Mouse (Mus musculus) thymus, postnatal 36 days (tissue): ENCODE results near the gene Il17a.
"Not testable (repeated sequence)": the region's sequence is repeated elsewhere in the genome, so short reads cannot be mapped to it uniquely, and the experiment has no call there.

Experiments
- DNase-seq, 2 experiments: peaks; one replicate each; pipeline ENCODE4 v3.0.0; 2022; ENCODE audit warnings: mixed read lengths in 2 of 2

The Il17a gene

DNA sequence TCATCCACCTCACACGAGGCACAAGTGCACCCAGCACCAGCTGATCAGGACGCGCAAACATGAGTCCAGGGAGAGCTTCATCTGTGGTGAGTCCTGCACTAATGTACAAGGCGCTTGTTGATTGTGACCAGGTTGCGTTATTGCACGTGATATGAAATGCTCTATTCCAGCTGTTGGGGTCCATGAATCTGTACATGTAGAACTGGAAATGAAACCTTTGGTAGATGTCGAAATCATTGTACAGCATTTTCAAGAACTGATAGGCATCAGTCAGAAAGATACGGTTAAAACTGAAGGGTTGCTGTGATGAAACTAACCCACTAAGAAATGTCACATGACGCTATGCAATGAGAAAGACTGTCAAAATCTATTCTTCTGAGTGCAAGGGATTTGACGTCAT, at the start of gene Il17a:
Gene Il17a, plus strand, starts transcription at position 3 of the 400 bp plus-strand sequence.
- no peak for DNase-seq

DNA sequence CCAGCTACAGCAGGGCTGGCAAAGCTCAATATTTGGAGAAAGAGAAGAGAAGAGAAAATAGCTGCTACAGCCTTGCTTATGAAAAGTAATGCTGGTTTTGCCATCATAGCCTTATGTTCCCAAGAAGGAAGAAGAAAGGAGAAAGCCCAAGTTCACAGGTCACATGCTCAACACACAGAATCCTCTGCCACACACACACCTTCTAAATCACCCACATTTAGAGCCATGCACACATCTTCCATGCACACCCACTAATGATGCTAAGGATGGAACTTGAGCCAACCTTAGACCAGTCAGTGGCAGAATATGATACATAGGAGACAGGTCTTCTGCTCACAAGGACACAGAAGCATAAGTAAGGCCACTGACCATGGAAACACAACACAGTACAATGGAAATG, 47.9 kb upstream of the Il17a start:
- no peak for DNase-seq

DNA sequence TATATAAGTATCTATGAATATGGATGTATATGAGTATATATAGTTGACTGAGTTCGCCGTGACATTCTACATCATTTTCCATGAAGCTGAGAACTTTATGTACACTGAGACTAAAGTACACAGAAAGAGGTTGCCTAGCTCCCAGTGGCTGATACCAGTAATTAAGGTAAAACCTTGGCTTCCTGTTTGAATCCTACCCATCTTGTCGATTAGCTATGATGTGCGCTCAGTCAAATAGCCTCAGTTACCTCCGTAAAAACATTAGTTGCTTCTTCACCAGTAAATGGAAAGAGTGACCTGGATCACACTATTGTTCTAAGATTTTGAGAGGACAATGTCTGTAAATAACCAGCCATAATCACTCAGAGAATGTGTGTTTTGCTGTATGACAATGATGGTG, 47.3 kb upstream of the Il17a start:
- no peak for DNase-seq

DNA sequence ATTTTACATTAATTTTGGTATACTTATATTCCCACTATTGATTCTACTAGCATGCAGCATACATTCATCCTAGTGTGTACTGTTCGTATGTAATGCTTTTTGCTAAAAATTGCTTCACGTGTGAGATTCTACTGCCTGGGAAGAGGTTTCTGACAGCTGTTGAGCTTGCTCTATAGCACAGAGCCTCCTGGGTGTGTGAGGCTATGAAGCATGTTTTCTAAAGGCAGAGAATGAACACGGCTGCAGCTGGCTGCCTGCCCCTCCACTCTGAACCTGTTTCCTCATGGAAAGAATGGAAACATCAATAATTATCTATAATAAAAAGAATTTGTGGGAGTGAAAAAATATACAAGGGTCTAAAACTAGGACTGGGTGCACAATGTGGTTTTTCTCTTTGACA, 46.9 kb upstream of the Il17a start:
- no peak for DNase-seq

DNA sequence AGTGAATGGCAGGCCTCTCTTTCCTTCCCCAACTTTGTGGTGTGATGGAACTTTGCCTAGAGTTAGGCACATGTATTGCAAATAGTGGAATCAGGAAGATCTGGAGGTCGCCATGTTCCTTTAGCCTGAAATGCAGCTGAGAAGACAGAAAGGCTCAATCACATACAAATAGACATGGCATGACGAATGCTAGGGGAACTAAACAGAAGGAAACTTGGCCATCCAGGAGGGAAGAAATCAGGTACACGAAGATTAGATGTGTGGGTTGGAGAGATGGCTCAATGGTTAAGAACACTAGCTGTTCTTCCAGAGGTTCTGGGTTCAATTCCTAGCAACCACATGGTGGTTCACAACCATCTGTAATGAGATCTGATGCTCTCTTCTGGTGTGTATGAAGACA, 46.3 kb upstream of the Il17a start:
- no peak for DNase-seq

DNA sequence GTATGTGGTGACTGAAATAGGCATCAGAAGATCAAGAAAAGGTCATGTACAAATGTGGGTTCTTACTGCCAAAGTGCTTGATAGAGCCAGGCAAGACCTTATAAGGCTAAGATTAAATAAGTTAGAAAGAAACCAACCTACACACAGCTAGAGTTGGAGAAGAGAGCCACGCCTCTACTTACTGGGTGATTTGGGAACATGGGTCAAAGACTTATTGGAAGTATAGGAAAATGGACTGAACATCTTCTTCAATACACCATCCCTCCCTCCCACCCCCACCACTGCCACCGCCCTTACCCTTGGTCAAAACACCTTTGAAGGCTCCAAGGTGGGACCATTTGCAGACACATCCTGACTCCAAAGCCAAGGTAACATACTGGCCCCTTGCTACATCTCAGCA, 45.3 kb upstream of the Il17a start:
- no peak for DNase-seq

DNA sequence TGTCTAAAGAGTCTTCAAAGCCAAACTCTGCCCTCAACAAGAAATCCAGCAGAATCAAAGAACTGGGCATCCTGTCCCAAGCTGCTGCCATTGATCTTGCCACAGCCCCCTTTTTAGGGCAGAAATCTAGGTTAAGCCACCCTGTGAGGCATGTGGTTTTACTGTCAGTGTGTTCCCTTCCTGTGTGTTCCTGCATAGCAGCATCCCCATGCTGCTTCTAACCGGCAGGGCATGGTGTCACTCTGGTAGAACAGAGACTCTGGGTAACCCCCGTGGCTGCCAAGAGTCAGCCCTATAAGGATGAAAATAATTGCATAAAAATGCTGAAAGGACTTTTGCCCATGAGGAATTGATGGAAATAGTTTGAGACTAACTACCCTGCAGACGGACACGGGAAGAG, 44.8 kb upstream of the Il17a start:
- no peak for DNase-seq

DNA sequence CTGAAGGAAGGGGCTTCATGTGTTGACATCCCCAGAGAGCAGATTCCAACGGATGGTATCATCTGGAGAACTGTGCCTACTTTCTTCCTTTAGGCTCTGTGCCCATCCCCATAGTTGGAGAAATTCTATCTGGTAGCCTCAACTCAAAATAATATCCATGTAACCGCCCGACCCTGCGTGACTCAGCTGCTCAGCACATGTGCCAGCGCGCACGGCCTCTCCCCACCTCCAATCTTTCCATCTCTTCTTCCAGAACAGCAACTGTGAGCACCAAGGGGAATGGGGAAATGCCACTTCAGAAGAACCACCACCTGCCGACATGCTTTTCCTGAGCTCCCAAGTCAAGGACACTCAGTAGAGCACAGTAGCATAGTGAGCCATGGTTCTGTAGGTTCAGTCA, 39.4 kb upstream of the Il17a start:
- DNase-seq: no peak

DNA sequence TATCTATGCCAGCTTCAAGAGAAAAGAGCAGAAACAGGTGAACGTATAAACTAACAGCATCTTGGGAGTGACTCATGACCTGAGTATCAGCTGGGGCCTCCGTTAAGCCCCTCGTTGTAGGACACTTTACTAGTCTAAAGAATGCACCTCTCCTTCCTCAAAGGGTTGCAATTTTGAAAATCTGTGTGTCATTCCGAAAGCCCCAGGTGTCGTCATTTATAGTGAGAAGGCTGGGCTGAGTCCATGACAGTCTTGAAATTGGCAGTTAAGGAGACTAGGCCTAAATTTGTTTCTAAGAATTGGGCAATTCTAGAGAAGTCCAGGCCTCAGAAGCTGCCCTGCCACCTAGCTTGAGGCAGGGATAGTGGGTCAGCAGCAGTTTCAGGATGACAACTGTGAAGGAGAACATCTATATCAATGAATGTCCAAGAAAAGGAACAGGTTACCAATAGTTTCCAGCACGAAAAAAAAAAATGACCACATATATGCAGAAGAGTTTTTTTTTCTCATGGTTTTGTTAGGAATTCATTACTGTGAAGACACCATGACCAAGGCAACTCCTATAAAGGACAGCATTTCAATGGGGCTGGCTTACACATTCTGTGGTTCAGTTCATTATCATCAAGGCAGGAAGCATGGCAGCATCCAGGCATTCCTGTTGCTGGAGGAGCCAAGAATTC, 36.9 kb upstream of the Il17a start:
- DNase-seq: no peak

DNA sequence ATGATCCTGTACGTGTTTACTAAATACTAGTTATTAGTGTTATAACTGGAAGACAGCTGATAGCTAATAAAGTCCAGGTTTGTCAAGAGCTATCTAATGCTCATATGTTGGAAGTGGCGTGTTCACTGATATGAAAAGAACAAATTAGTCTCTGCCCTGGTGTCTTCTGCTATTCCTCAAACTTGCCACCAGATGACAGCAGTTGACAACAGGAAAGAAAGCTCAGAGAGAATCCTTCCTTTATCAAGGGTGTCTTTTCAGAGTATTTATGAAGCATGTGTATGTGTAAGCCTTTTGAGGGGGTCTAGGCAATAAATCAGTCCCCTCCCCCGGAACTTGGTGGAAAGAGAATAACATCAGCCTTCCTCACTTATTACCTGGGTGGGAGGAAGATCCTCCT, 30.7 kb upstream of the Il17a start:
- no peak for DNase-seq

DNA sequence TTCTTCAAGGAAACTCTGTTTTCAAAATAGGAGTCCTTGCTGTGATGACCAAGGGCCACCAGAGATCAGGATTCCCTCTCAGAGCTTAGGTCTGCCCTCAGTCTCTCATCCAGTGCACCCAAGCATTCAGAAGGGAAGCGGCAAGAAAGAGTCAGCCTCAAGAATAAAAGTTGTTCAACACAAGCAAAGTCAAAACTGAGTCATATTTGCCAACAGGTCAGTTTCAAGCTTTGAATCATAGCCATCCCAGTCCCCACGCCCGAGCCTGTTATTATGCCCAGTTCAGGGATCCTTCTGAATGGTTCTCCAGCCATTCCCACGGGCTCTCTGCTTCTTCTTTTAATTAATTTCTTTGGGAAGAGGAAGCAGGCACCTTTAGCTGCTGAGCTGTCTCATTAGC, 5.9 kb downstream of the Il17a start:
- DNase-seq: no peak

DNA sequence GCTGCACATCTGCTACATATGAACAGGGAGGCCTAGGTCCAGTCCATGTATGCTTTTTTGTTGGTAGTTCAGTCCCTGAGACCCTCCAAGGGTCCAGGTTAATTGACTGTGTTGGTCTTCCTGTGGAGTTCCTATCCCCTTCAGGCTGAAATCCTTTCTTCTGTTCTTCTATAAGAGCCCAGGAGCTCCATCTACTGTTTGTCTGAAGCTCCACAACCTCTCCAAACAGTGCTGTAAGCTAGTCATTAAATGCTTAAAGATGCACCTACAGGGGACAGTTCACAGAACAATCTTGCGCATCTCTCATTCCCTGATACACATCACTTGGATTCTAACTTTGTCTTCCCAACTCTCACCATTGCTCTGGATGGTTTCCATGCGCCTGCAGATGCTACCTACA, 7.8 kb downstream of the Il17a start:
- no peak for DNase-seq

DNA sequence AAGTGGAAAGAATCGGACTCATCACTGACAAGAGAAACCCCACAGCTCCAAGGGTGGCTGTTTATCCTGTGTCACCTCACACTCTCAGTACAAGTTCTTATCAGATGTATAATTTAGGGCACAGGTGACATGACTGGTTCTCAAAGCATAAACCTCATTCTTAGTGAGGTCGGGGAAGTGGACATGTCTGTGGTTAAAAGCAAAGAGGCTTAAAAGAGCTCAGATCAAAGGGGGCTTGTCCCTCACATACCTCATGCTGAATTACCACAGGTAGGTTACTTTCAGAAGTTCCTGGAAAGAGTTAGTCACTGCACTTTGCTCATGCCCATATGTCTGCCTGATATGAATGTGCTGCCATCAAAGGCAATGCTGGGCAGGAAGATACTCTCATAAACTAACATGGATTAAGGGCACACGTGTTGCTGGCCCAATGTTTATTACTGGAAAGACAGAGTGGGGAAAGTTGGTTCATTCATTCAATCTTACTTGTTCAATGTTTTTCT, 9.8 kb downstream of the Il17a start:
- DNase-seq: no peak

DNA sequence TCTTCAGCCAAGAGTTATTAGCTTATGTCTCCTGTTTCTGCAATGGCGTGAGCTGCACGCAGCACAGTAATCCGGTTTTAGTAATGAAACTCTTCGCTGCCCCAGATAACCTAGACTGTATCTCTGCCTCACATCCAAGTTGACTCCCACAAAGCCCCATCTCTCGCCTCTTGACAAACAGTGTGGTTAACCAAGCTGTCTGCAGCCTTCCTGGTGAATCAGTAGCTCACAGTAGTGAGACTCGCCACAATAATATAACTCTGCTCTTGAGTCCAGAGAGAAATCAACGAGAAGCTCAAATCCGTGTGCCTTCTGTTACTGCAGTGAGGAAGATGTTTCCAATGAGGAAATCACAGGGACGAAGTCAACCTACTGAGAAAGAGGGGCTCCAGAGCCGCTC, 23.7 kb downstream of the Il17a start:
- no peak for DNase-seq

DNA sequence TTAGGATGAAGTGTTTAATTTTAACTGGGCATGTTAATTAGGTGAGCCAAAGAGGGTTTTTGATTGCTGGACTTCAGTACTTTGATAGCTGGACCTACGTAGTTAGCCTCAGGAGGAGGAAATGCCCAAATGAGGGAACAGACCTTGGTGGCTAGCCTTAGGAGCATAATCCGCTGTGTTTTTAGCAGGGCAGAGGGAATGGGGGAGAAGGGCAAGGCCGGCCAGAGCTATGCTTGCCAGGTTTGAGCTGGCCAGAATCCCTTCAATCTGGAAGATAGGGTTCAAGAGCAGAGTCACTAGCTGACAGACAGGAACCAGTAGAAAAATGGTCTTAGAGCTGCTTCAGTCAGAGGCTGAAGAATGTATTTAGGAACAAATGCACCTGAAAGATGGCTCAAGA, 26.9 kb downstream of the Il17a start:
- no peak for DNase-seq

DNA sequence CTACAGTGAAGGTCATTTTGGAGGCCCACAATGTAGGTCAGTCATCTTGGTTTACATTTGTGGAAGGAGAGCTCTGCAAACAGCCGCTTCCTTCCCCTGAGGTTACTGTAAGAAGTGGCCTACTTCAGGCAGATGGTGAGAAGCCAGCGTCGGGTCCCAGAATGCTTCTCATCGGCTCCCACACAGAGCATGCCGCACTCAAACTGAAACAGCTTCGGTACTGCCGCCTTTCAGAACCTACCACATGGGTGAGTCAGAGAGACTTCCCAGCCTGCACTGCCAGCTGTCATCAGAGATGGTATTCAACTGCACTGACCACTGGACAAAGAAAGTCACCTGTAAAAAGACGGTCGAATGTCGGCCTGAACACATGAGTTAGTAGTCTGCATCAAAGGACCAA, 29.1 kb downstream of the Il17a start:
- DNase-seq: no peak

DNA sequence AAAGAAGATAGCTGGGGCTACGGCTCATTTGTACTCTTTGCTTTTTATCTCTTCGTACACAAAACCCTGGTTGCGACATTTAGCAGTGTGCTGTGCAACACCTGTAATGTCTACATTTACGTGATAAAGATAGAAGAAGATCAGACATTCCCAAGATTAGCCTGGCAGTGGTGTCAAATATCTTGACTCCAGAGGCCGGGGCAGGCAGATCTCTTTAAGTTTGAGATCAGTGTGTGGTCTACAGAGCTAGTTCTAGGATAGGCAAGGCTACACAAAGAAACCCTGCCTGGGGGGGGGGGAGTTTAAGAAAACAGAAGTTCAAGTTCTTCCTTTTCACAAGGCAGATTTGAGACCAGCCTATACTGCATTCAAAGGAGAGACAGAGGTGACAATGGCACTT, 29.6 kb downstream of the Il17a start:
- DNase-seq: no peak

DNA sequence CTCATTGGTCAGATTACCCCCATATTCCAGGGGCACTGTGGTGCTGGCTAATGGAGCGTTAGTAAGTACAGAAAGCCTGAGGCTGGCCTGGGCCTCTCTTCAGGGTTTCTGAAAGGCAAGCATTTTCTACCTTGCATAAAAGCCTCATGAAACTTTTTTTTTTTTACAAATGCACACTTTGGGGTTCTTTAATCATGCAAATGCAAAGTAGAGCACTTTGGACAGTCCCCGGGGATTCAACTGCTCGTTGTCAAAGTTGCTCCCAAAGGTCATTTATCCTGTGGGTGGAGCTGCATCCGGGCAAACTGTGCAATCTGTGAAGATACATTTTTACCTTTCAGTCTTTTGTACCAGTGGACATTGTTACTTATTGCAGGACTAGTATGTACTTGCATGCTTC, 30.7 kb downstream of the Il17a start:
- DNase-seq: no peak

DNA sequence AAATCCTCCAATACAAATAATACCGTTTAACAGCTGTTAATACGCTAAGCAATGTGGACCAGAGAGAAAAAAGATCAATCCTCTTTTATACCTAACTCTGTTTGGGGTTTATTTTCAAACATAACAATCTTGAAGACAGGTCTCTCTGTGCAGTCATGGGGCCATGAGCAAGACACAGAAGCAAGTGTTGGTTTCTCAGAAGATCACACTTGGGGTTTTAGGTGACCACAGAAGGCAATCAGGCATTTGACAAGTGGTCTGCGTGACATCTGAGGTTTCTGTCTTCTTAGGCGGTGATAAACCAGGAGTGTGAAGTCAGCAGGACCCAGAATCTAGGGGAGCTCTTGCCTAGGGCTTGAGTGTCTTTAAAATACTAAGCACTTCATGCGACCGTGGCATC, 35.8 kb downstream of the Il17a start:
- no peak for DNase-seq

DNA sequence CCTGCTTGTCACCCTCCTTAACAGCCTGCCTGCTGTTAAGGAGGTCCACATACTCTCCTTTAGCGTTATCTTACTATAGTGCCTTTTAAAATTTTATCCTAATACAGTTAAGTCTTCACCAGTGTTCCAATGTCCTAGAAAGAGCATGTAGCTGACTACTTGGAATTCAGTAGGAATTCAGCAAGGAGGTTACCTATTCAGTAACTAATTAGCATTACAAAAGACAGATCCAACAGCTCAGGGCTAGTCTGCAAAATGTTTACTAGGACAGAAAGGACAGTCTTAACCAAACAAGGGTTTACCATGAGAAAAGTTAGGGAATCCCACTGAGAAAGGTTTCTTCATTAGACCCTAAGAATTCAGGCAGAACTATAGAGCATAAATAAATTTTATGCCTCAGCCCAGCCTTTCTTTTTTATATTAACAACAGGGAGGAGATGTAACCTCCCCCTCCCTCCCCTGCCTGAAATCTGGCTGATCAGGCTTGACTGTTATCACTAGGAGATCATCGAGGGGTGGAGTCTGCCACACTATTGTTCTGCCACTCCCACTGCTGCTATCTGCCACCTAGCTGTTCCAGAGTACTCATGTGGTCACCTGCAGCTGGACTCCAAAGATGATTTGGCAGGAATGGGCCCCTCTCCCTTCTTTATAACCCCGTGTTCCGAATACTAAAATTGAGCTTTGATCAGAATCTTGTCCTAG, 43.5 kb downstream of the Il17a start:
- not testable (repeated sequence) for DNase-seq

DNA sequence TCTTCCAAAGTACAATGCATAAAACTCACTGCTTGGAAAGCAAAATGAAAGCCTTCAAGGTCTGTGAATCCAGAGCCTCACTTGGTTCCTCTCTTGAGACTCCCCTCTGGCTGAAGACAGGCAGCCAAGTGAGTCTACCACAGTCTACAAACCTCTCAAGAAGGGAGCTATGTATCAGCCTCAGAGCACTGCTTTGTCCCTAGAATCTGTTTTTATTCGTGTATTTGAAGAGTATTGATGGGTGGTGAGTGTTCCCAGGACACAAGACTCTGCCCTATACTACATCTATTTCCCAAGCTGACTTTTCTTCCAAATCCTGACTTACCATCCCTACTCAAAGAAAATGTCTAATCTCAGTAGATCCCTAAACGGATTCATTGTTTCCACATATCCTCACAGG, 47.7 kb downstream of the Il17a start:
- no peak for DNase-seq
